Mouse (Mus musculus): Measurements from ENCODE around the gene Cass4. TPM values are rescaled to one million over a fixed set of nuclear protein-coding genes. Genes with fewer than 3 reads are reported as not detected.

Cass4 gene
- polyA plus RNA-seq, 1 experiment = 0.24 TPM

- Histone ChIP-seq H3K4me2 (ENCODE audit: low read depth) (peak overlapping the region; percentile 31), H3K27me3 (ENCODE audit: control insufficient read depth, insufficient read depth, insufficient read length) (no peaks in the 10 kb centered on the region), H3K4me3 (no peak overlapping the region), H3ac (ENCODE audit: control insufficient read depth, insufficient read length) (no peak overlapping the region), H3K36me3 (ENCODE audit: control insufficient read depth, insufficient read depth) (no peaks in the 10 kb centered on the region), H3K79me2 (ENCODE audit: control insufficient read depth, insufficient read depth) (no peaks in the 10 kb centered on the region)
- no peak for TF ChIP-seq E2F4 (IDR thresholded peaks at IDR 0.05; ENCODE audit: insufficient read depth)
- TF ChIP-seq POLR2AphosphoS2 (IDR thresholded peaks at IDR 0.05; ENCODE audit: insufficient read length, low read depth) = no peak
- no peak for TF ChIP-seq TCF12 (IDR thresholded peaks at IDR 0.05; ENCODE audit: insufficient read depth, poor library complexity, severe bottlenecking)
- no peak for TF ChIP-seq TCF3 (IDR thresholded peaks at IDR 0.05; ENCODE audit: insufficient read length, low read depth)
- TF ChIP-seq MYOG (IDR thresholded peaks at IDR 0.05; ENCODE audit: control insufficient read depth in 1 of 3, insufficient read depth in 1 of 3, insufficient read length in 2 of 3, low read depth in 2 of 3) = no peak
- no peak for TF ChIP-seq REST (IDR thresholded peaks at IDR 0.05; ENCODE audit: insufficient read depth, insufficient read length)
- TF ChIP-seq MAX (IDR thresholded peaks at IDR 0.05; ENCODE audit: low read depth) = no peak
- TF ChIP-seq CEBPB (IDR thresholded peaks at IDR 0.05; ENCODE audit: insufficient read depth, poor library complexity, severe bottlenecking) = no peak
- TF ChIP-seq USF1 (IDR thresholded peaks at IDR 0.05; ENCODE audit: low read depth) = no peak
- TF ChIP-seq MYOD1 (IDR thresholded peaks at IDR 0.05; ENCODE audit: control insufficient read depth in 1 of 3, insufficient read length in 2 of 3, low read depth in 2 of 3) = no peak
- no peak for TF ChIP-seq POLR2A (IDR thresholded peaks at IDR 0.05; ENCODE audit: insufficient read length, low read depth)
- no peak for TF ChIP-seq SRF (IDR thresholded peaks at IDR 0.05; ENCODE audit: control insufficient read depth, insufficient read length, low read depth)
Observed at GRCm38 (mm10) chr2:172410686-172411085, 17.1 kb downstream of the Cass4 start.

- no peaks in the 10 kb centered on the region for H3K27me3 ChIP-seq (ENCODE audit: control insufficient read depth, insufficient read depth, insufficient read length)
- H3ac ChIP-seq (ENCODE audit: control insufficient read depth, insufficient read length) = no peak overlapping the region
- H3K36me3 ChIP-seq (ENCODE audit: control insufficient read depth, insufficient read depth) = no peaks in the 10 kb centered on the region
- no peak overlapping the region for H3K4me3 ChIP-seq
- TF ChIP-seq SRF (IDR thresholded peaks at IDR 0.05; ENCODE audit: control insufficient read depth, insufficient read length, low read depth) (no peak), TCF12 (IDR thresholded peaks at IDR 0.05; ENCODE audit: insufficient read depth, poor library complexity, severe bottlenecking) (peak; percentile 47), MYOD1 (IDR thresholded peaks at IDR 0.05; ENCODE audit: control insufficient read depth in 1 of 3, insufficient read length in 2 of 3, low read depth in 2 of 3) (peak; percentile 13 to 92 (median 81)), MYOG (IDR thresholded peaks at IDR 0.05; ENCODE audit: control insufficient read depth in 1 of 3, insufficient read depth in 1 of 3, insufficient read length in 2 of 3, low read depth in 2 of 3) (peak; percentile 68 to 94 (median 82)), TCF3 (IDR thresholded peaks at IDR 0.05; ENCODE audit: insufficient read length, low read depth) (peak; percentile 68), POLR2AphosphoS2 (IDR thresholded peaks at IDR 0.05; ENCODE audit: insufficient read length, low read depth) (no peak)
- peak overlapping the region; percentile 31 for H3K4me2 ChIP-seq (ENCODE audit: low read depth)
- no peaks in the 10 kb centered on the region for H3K79me2 ChIP-seq (ENCODE audit: control insufficient read depth, insufficient read depth)
Observed at GRCm38 (mm10) chr2:172411091-172411490, 17.5 kb downstream of the Cass4 start.

GRCm38 (mm10) chr2:172412454-172412853 lies 18.9 kb downstream of the Cass4 start:
- Histone ChIP-seq H3K27me3 (ENCODE audit: control insufficient read depth, insufficient read depth, insufficient read length) (no peaks in the 10 kb centered on the region), H3ac (ENCODE audit: control insufficient read depth, insufficient read length) (no peak overlapping the region), H3K36me3 (ENCODE audit: control insufficient read depth, insufficient read depth) (no peaks in the 10 kb centered on the region), H3K4me3 (no peak overlapping the region), H3K79me2 (ENCODE audit: control insufficient read depth, insufficient read depth) (no peaks in the 10 kb centered on the region), H3K4me2 (ENCODE audit: low read depth) (no peak overlapping the region)
- no peak for TF ChIP-seq POLR2AphosphoS2 (IDR thresholded peaks at IDR 0.05; ENCODE audit: insufficient read length, low read depth)
- peak in 2 of 3 experiments; percentile 55 to 60 for TF ChIP-seq MYOD1 (IDR thresholded peaks at IDR 0.05; ENCODE audit: control insufficient read depth in 1 of 3, insufficient read length in 2 of 3, low read depth in 2 of 3)
- TF ChIP-seq MYOG (IDR thresholded peaks at IDR 0.05; ENCODE audit: control insufficient read depth in 1 of 3, insufficient read depth in 1 of 3, insufficient read length in 2 of 3, low read depth in 2 of 3) = peak in 2 of 3 experiments; percentile 17 to 62

- Histone ChIP-seq H3ac (ENCODE audit: control insufficient read depth, insufficient read length) (no peak overlapping the region), H3K4me2 (ENCODE audit: low read depth) (no peak overlapping the region), H3K36me3 (ENCODE audit: control insufficient read depth, insufficient read depth) (no peaks in the 10 kb centered on the region), H3K79me2 (ENCODE audit: control insufficient read depth, insufficient read depth) (no peaks in the 10 kb centered on the region), H3K27me3 (ENCODE audit: control insufficient read depth, insufficient read depth, insufficient read length) (no peaks in the 10 kb centered on the region), H3K4me3 (no peak overlapping the region)
- TF ChIP-seq POLR2AphosphoS2 (IDR thresholded peaks at IDR 0.05; ENCODE audit: insufficient read length, low read depth) (no peak), MYOG (IDR thresholded peaks at IDR 0.05; ENCODE audit: control insufficient read depth in 1 of 3, insufficient read depth in 1 of 3, insufficient read length in 2 of 3, low read depth in 2 of 3) (no peak), E2F4 (IDR thresholded peaks at IDR 0.05; ENCODE audit: insufficient read depth) (no peak), CEBPB (IDR thresholded peaks at IDR 0.05; ENCODE audit: insufficient read depth, poor library complexity, severe bottlenecking) (no peak), MYOD1 (IDR thresholded peaks at IDR 0.05; ENCODE audit: control insufficient read depth in 1 of 3, insufficient read length in 2 of 3, low read depth in 2 of 3) (no peak), TCF3 (IDR thresholded peaks at IDR 0.05; ENCODE audit: insufficient read length, low read depth) (no peak), TCF12 (IDR thresholded peaks at IDR 0.05; ENCODE audit: insufficient read depth, poor library complexity, severe bottlenecking) (no peak)
Observed at GRCm38 (mm10) chr2:172413273-172413672, 19.7 kb downstream of the Cass4 start.

- Histone ChIP-seq H3K4me3 (no peak overlapping the region), H3K27me3 (ENCODE audit: control insufficient read depth, insufficient read depth, insufficient read length) (no peaks in the 10 kb centered on the region), H3K4me2 (ENCODE audit: low read depth) (no peak overlapping the region), H3K36me3 (ENCODE audit: control insufficient read depth, insufficient read depth) (no peaks in the 10 kb centered on the region), H3ac (ENCODE audit: control insufficient read depth, insufficient read length) (no peak overlapping the region), H3K79me2 (ENCODE audit: control insufficient read depth, insufficient read depth) (no peaks in the 10 kb centered on the region)
- no peak for TF ChIP-seq MAX (IDR thresholded peaks at IDR 0.05; ENCODE audit: low read depth)
- no peak for TF ChIP-seq TCF12 (IDR thresholded peaks at IDR 0.05; ENCODE audit: insufficient read depth, poor library complexity, severe bottlenecking)
- TF ChIP-seq MYOD1 (IDR thresholded peaks at IDR 0.05; ENCODE audit: control insufficient read depth in 1 of 3, insufficient read length in 2 of 3, low read depth in 2 of 3) = no peak
- no peak for TF ChIP-seq REST (IDR thresholded peaks at IDR 0.05; ENCODE audit: insufficient read depth, insufficient read length)
- no peak for TF ChIP-seq POLR2A (IDR thresholded peaks at IDR 0.05; ENCODE audit: insufficient read length, low read depth)
- no peak for TF ChIP-seq SRF (IDR thresholded peaks at IDR 0.05; ENCODE audit: control insufficient read depth, insufficient read length, low read depth)
- TF ChIP-seq TCF3 (IDR thresholded peaks at IDR 0.05; ENCODE audit: insufficient read length, low read depth) = no peak
- no peak for TF ChIP-seq POLR2AphosphoS2 (IDR thresholded peaks at IDR 0.05; ENCODE audit: insufficient read length, low read depth)
- no peak for TF ChIP-seq E2F4 (IDR thresholded peaks at IDR 0.05; ENCODE audit: insufficient read depth)
- TF ChIP-seq USF1 (IDR thresholded peaks at IDR 0.05; ENCODE audit: low read depth) = no peak
Observed at GRCm38 (mm10) chr2:172413894-172414293, 20.3 kb downstream of the Cass4 start.

Measured in myocyte (in vitro differentiated cells).